Comparison of ENCODE assay signal across 19 mouse cellular contexts in the genomic region with DNA sequence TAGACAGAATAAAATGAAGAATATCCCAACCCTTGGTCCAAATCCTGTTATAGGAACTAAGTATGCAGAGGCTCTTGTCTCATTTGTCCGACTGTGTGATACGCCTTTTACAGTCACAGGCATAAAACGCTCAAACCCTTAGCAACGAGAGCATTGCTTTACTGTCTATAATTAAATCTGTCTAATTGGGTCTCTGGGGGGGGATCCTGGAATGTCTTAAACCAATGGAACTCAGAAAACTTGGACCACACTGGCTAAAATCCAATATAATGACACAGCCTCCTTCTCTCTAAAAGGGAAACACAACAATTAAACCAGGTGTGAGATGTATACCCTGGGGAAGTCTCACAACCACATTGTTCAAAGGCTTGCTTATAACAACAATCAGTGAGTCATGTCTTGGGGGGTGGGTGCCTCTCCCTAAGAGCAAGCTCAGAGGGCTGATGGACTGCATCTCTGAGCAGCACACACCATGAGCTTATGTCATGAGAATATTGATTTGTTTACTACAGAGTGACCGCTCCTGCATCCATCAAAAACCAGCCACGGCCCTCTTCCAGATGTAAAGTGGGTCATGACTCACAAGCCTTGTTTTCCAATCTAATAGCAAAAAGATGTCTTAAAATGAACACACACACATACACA.
A peak's percentile ranks its signal among the peaks of the same experiment; 100 is the strongest.
DNase-seq lines count a peak whose midpoint lies in the region; ATAC-seq and TF ChIP-seq lines count a peak whose summit lies in the region.
"Had no signal": no experiment of that assay in that cellular context is flagged by ENCODE, and none has a peak within 500 bp of the region (broad histone marks: within the 10 kb centered on the region; RNA-seq: fewer than 3 reads in every experiment).

No protein-coding gene starts in this region.

- DNase-seq in neural tube, embryonic 11.5 days (ENCODE audit: low spot score): peak; percentile 11
- DNase-seq in neural tube, embryonic 10.5 days (ENCODE audit: extremely low spot score, low spot score): no peak
- peak; percentile 1 for DNase-seq in forelimb bud, embryonic 11.5 days (ENCODE audit: low read depth, low spot score)
- DNase-seq in stomach, postnatal 0 days (ENCODE audit: low spot score): no peak
- no peak for DNase-seq in liver, postnatal 0 days
- DNase-seq in layer of hippocampus, postnatal 36 days: no peak
- DNase-seq: cerebellum, adult 9-11 months; heart, adult 11 months; heart, postnatal 4 days; lung, embryonic 14.5 days; thymus, postnatal 36 days had no signal

- no peak overlapping the region for H3K4me2 ChIP-seq in hindbrain, embryonic 13.5 days
- no peak overlapping the region for H3K4me2 ChIP-seq in hindbrain, embryonic 12.5 days (replicated peaks)
- H3K4me2 ChIP-seq in neural tube, embryonic 11.5 days (ENCODE audit: low read depth): no peak overlapping the region
- H3K4me2 ChIP-seq in stomach, postnatal 0 days (replicated peaks; ENCODE audit: low read depth): no peak overlapping the region
- H3K4me2 ChIP-seq in liver, postnatal 0 days (ENCODE audit: low read depth, low read length): no peak overlapping the region
- H3K4me2 ChIP-seq: intestine, embryonic 15.5 days; kidney, embryonic 15.5 days; liver, embryonic 11.5 days; lung, embryonic 14.5 days had no signal

- peak overlapping the region; percentile 52; the same call in 1 of the 2 replicates for H3K27ac ChIP-seq in hindbrain, embryonic 13.5 days
- H3K27ac ChIP-seq in hindbrain, embryonic 12.5 days: no peak overlapping the region
- no peak overlapping the region for H3K27ac ChIP-seq in neural tube, embryonic 11.5 days (ENCODE audit: low read depth, low read length)
- no peak overlapping the region for H3K27ac ChIP-seq in stomach, postnatal 0 days (replicated peaks)
- H3K27ac ChIP-seq in liver, postnatal 0 days (ENCODE audit: low read depth): no peak overlapping the region
- H3K27ac ChIP-seq: intestine, embryonic 15.5 days; kidney, embryonic 15.5 days; left cerebral cortex, adult 2 months; limb, embryonic 10.5 days had no signal

- peaks cover 17% of the 10 kb centered on the region for H3K4me1 ChIP-seq in hindbrain, embryonic 13.5 days (replicated peaks)
- peaks cover 5% of the 10 kb centered on the region for H3K4me1 ChIP-seq in hindbrain, embryonic 12.5 days
- H3K4me1 ChIP-seq in neural tube, embryonic 11.5 days (ENCODE audit: control insufficient read depth, insufficient read depth, low read length): no peaks in the 10 kb centered on the region
- no peaks in the 10 kb centered on the region for H3K4me1 ChIP-seq in stomach, postnatal 0 days (replicated peaks; ENCODE audit: control insufficient read depth, insufficient read depth)
- no peaks in the 10 kb centered on the region for H3K4me1 ChIP-seq in liver, postnatal 0 days (ENCODE audit: insufficient read depth)
- H3K4me1 ChIP-seq: intestine, embryonic 15.5 days; limb, embryonic 10.5 days had no signal

- TF ChIP-seq EP300 in stomach, postnatal 0 days (optimal IDR thresholded peaks at IDR 0.05): no peak
- no peak for TF ChIP-seq EP300 in liver, postnatal 0 days (IDR thresholded peaks at IDR 0.05; ENCODE audit: low read depth)

- WGBS in hindbrain, embryonic 13.5 days: 75% methylated on average over 6 of the region's 6 CpGs
- WGBS in hindbrain, embryonic 12.5 days: 88% methylated on average over 6 of the region's 6 CpGs
- WGBS in neural tube, embryonic 11.5 days: 93% methylated on average over 6 of the region's 6 CpGs
- WGBS in stomach, postnatal 0 days: 77% methylated on average over 6 of the region's 6 CpGs
- WGBS in liver, postnatal 0 days (ENCODE audit: insufficient replicate concordance): 85% methylated on average over 6 of the region's 6 CpGs

- ATAC-seq in hindbrain, embryonic 13.5 days (ENCODE audit: low FRiP score): peak; percentile 41; the same call in 1 of the 2 replicates
- no peak for ATAC-seq in hindbrain, embryonic 12.5 days (ENCODE audit: low FRiP score)
- ATAC-seq in neural tube, embryonic 11.5 days (ENCODE audit: insufficient read depth, low FRiP score, low TSS enrichment): no peak
- ATAC-seq in stomach, postnatal 0 days (ENCODE audit: low FRiP score, low TSS enrichment): peak; percentile 54; the same call in 1 of the 2 replicates
- ATAC-seq in liver, postnatal 0 days: no peak
- ATAC-seq: forebrain, embryonic 14.5 days; intestine, embryonic 15.5 days had no signal

- H3K9ac ChIP-seq in hindbrain, embryonic 13.5 days: no peak overlapping the region
- no peak overlapping the region for H3K9ac ChIP-seq in hindbrain, embryonic 12.5 days
- no peak overlapping the region for H3K9ac ChIP-seq in neural tube, embryonic 11.5 days (ENCODE audit: low read length)
- H3K9ac ChIP-seq in stomach, postnatal 0 days (ENCODE audit: low read length): no peak overlapping the region
- H3K9ac ChIP-seq in liver, postnatal 0 days (replicated peaks): no peak overlapping the region
- H3K9ac ChIP-seq: intestine, embryonic 15.5 days; kidney, embryonic 15.5 days; lung, embryonic 14.5 days had no signal

- no peak overlapping the region for H3K4me3 ChIP-seq in hindbrain, embryonic 13.5 days
- H3K4me3 ChIP-seq in hindbrain, embryonic 12.5 days: no peak overlapping the region
- no peak overlapping the region for H3K4me3 ChIP-seq in neural tube, embryonic 11.5 days (ENCODE audit: low read depth, low read length)
- no peak overlapping the region for H3K4me3 ChIP-seq in stomach, postnatal 0 days (ENCODE audit: low read depth, low read length)
- H3K4me3 ChIP-seq in liver, postnatal 0 days (ENCODE audit: low read depth, low read length): no peak overlapping the region
- H3K4me3 ChIP-seq: intestine, embryonic 15.5 days; kidney, embryonic 15.5 days; left cerebral cortex, adult 2 months; limb, embryonic 10.5 days had no signal

- no peaks in the 10 kb centered on the region for H3K9me3 ChIP-seq in hindbrain, embryonic 13.5 days
- no peaks in the 10 kb centered on the region for H3K9me3 ChIP-seq in hindbrain, embryonic 12.5 days (replicated peaks)
- H3K9me3 ChIP-seq in neural tube, embryonic 11.5 days (ENCODE audit: control insufficient read depth, low read length): no peaks in the 10 kb centered on the region
- no peaks in the 10 kb centered on the region for H3K9me3 ChIP-seq in stomach, postnatal 0 days (ENCODE audit: control insufficient read depth, low read length)
- H3K9me3 ChIP-seq in liver, postnatal 0 days (ENCODE audit: low read length): no peaks in the 10 kb centered on the region
- H3K9me3 ChIP-seq: intestine, embryonic 15.5 days; kidney, embryonic 15.5 days; limb, embryonic 10.5 days had no signal

- no peaks in the 10 kb centered on the region for H3K27me3 ChIP-seq in hindbrain, embryonic 13.5 days
- no peaks in the 10 kb centered on the region for H3K27me3 ChIP-seq in hindbrain, embryonic 12.5 days
- no peaks in the 10 kb centered on the region for H3K27me3 ChIP-seq in neural tube, embryonic 11.5 days (ENCODE audit: control insufficient read depth, insufficient read depth, low read length)
- no peaks in the 10 kb centered on the region for H3K27me3 ChIP-seq in stomach, postnatal 0 days (ENCODE audit: control insufficient read depth, insufficient read depth, low read length)
- no peaks in the 10 kb centered on the region for H3K27me3 ChIP-seq in liver, postnatal 0 days (ENCODE audit: insufficient read depth, low read length)
- H3K27me3 ChIP-seq: intestine, embryonic 15.5 days; kidney, embryonic 15.5 days had no signal

- TF ChIP-seq CTCF in stomach, postnatal 0 days (IDR thresholded peaks at IDR 0.05; ENCODE audit: low read depth): no peak
- no peak for TF ChIP-seq CTCF in liver, postnatal 0 days (IDR thresholded peaks at IDR 0.05; ENCODE audit: low read depth)

- H3K36me3 ChIP-seq in hindbrain, embryonic 13.5 days: peaks cover 31% of the 10 kb centered on the region
- peaks cover 25% of the 10 kb centered on the region; the same call in 1 of the 2 replicates for H3K36me3 ChIP-seq in hindbrain, embryonic 12.5 days
- no peaks in the 10 kb centered on the region for H3K36me3 ChIP-seq in neural tube, embryonic 11.5 days (ENCODE audit: control insufficient read depth, insufficient read depth, low read length)
- no peaks in the 10 kb centered on the region for H3K36me3 ChIP-seq in stomach, postnatal 0 days (ENCODE audit: control insufficient read depth, insufficient read depth, low read length)
- no peaks in the 10 kb centered on the region for H3K36me3 ChIP-seq in liver, postnatal 0 days (replicated peaks; ENCODE audit: insufficient read depth, low read length)
- H3K36me3 ChIP-seq: intestine, embryonic 15.5 days had no signal

Comparison
In these comparisons a context has a peak if more than half of its experiments do, and no peak if none do; other contexts are left out.
1. ATAC-seq: peak in hindbrain, embryonic 13.5 days (single experiment) and stomach, postnatal 0 days (single experiment); none in hindbrain, embryonic 12.5 days (single experiment), neural tube, embryonic 11.5 days (single experiment) and liver, postnatal 0 days (single experiment).
2. DNase-seq: peak in neural tube, embryonic 11.5 days (single experiment) and forelimb bud, embryonic 11.5 days (single experiment); none in neural tube, embryonic 10.5 days (single experiment), stomach, postnatal 0 days (single experiment), liver, postnatal 0 days (single experiment) and layer of hippocampus, postnatal 36 days (0 of 2).